Mouse (Mus musculus): Measurements from ENCODE around the gene Lsm14b.

DNA sequence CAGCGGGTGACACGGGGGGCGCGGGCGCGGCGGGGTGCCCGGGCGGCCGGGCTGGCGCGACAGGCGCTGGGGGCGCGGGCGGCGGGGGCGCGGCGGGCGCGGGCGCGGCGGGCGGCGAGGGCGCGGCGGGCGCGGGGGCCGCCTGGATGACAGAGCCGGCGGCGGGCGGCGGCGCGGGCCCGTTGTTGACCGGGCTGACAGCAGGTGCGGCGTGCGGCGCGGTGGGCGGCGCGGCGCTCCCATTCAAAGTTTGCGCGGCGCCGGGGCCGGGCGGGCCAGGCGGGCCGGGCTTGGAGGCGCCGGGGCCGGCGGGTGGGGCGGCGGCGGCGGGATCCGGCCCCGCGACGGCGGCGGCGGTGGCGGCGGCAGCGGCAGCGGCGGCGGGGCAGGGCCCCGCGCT lies 48.9 kb upstream of the Lsm14b start:
- TF ChIP-seq CTCF (IDR thresholded peaks at IDR 0.05; ENCODE audit: borderline replicate concordance, control insufficient read depth, extremely low read depth, insufficient read depth, low read length, poor library complexity) = no peak
- TF ChIP-seq POLR2A (IDR thresholded peaks at IDR 0.05; ENCODE audit: control insufficient read depth, extremely low read depth, insufficient read depth, low read length, poor library complexity) = no peak
